Mouse (Mus musculus) kidney, postnatal 25 days (tissue): ENCODE data around the gene Fh1.

Source experiments
- DNase-seq, 2 experiments: peaks; one replicate each; pipeline ENCODE4 v3.0.0; 2021; ENCODE audit warnings: mixed read lengths in 2 of 2

Fh1 gene

DNA sequence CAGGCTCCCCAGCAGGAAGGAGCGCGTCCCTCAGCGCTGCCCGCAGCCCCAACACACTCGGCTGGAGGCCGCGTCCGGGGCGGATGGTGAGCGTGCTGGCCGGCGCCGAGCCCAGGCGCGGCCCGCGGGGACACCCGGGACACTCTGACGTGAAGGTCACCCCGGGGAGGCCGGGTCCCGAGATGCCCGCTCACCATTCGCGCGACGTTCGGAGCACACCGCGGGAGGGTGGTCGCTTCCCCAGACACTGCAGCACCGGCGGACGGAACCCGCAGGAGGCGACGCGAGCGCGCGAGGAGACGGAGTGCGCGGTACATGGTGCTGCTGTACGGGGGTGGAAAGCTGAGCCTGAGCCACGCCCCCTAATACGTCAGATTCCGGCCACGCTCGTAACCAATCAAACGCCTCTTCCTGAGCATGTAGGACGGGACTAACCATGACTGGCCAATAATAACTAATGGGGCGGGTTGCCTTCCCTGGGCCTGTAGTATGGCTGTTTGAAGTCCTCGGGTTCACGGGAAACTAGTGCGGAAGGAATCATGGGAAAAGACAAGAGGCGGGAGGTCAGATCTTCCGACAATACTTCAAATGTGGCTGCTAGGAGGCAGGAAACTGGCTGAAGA is at the start of gene Fh1:
TSS of gene Fh1 (minus strand) at position 379 of the 623 bp plus-strand sequence.
- peak; percentile 97 to 98 for DNase-seq

DNA sequence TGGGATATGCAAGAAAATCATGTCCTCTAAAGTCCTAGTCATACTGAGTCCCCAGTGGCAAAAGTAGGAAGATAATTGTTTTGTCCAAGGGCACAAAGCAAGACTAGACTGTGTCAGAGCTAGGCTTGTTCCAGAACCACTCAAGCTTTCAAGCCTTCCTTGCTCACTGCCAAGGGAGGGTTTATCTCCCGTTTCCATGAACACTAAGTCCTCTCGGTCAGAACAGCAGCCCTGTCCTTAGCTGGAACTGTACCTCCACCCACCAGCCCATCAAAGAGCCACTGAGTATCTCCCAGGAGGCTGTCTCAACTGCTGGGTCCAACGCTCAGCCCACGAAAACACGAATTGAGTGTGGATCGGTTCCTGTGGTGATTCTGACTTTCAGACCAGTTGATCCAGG is 49.7 kb upstream of the Fh1 start:
- no peak for DNase-seq

DNA sequence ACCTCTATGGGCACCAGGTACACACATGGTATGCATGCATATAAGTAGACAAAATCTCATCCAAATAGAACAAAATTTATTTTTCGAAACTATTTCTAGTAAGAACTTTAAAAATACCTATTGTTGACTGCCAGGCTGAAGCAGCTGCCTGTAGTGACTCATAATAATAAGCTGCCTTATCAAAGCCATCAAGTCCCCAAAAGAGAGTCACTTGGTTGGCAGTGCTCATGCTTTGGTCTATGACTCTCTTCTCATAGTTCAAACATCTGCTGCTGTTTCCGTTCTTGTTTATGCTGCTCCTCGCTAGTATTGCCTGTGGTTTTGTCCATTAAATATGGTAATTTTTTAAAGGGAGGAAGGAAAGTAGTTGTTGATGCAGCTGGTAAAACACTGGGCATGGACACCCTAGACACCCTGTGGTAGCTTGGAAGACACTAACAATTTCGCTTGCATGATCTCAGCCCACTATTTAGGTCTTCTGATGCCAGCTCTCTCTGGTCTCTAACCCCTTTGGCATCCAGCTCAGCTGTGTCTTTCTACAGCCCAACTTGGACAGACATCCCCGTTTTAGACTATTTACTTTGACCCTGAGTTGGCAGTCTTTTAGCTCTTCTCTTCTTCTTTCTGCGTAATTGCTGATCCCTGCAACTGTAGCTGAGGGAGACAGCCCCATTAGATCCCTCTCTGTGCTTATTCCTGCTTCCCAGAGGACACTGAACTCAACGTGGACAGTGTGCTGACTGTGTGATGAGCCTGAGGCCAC is 48.3 kb upstream of the Fh1 start:
- no peak for DNase-seq

DNA sequence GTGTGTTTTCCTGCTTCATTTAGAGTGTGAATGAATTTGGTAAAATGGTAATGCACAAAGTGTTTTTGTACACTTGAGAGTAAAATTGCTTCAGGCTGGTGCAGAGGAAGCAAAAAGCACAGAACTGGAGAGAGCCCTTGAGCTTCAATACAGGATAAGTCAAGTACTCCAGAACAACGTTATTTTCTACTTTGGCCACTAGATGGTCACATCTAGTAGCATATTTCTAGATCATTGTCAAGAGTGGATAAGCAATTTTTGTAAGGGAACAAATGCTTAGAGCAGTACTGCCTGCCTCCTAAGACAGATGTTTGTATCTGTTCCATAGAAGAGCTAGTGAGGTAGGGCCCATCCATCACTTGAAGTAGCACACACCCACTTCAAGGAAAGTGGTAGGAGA is 46.2 kb upstream of the Fh1 start:
- no peak for DNase-seq

DNA sequence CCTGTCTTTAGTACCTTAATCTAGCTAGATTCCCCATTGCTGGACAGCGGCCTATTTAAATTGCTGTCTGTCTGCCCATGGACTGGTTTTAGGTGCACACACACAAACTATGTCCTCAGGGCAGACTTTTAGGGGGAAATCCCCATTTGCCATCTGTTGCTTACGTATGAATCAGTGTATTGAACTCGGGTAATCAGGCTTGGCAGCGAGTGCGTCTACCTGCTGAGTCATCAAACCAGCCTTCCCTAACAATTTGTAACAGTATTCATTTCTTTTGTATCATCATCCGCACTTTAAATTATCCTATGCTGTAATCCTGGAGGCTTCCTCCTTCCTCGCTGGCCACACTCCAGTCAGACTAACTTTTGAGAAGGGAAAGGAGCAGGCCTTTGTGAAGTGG is 44.6 kb upstream of the Fh1 start:
- no peak for DNase-seq

DNA sequence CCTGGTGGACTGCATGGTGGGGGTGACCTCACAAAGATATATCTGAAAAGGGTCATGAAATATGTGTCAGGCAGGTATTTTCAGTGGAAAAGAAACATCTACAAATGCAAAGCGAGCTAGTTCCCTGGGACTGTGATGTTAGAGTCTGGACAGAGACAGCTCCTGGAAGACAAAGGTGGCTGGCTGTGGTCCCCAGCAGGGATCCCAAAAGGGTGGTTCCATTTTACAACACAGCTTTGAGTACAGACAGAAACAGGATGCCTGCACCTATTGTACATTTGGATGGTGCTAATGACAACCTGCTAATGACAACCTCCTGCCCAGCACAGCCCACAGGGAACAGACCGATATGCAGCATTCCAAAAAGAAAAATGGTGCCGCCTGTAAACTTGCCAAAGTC is 44.0 kb upstream of the Fh1 start:
- DNase-seq, result no peak

DNA sequence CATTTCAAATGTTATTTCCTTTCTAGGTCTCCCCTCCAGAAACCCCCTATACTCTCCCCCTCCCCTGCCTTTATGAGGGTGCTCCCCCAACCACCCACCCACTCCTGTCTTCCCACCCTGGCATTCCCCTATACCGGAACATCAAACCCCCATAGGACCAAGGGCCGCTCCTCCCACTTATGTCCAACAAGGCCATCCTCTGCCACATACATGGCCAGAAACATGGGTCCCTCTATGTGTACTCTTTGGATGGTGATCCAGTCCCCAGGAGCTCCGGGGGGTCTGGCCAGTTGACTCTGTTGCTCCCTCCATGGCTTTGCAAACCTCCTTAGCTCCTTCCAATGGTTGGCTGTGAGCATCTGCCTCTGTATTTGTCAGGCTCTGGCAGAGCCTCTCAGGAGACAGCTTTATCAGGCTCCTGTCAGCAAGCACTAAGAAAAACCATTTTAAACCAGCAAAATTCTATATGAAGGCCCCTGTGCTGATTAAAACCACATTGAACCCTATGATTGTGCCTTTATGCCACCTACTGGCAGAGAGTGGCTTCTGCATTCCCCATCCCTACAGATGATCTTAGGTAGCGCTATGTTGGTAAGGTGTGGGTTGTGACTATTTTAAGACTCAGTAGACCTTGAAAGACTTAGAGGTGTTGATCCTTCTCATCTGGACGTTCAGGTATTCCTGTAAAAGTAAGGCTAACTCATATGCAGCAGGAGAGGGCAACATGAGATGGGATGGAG is 43.4 kb upstream of the Fh1 start:
- DNase-seq, result peak in 1 of 2 experiments; percentile 31

DNA sequence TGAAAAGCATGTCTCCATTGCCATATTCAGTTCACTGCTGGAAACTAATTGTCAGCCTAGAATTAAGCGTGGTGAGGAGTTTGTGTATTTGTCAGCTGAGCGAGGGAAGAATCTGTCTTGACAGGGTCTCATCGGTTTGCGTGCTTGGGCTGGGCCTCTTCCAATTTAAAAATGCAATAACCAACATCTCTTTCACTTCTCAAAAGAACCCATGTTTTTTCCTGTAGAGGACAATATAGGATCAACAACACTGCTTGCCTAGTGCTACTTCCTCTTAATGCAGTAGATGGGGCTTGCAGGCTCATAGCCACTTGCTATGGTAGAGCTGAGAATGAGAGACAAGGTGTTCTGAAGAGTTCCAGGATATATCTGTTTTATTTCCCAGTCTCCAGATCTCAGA is 34.5 kb upstream of the Fh1 start:
- no peak for DNase-seq

DNA sequence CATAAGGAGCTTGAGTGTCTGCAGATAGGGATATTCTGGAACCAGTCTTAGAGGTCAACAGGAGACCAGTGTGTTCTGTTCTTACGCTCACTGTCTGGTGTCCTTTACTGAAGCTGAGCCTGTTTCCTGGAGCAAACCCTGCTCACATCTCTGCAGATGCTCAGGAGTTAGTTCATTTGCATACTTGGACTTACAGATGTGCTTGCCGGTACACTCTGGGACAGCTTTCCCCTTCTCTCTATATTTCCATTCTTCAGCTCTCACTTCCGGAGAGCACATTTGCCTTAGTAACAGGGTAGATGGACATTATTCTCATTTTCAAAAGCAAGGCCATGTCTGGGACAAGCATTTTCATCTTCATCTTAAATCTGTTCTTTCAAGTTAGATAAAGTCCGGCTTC is 23.2 kb upstream of the Fh1 start:
- DNase-seq, result no peak

DNA sequence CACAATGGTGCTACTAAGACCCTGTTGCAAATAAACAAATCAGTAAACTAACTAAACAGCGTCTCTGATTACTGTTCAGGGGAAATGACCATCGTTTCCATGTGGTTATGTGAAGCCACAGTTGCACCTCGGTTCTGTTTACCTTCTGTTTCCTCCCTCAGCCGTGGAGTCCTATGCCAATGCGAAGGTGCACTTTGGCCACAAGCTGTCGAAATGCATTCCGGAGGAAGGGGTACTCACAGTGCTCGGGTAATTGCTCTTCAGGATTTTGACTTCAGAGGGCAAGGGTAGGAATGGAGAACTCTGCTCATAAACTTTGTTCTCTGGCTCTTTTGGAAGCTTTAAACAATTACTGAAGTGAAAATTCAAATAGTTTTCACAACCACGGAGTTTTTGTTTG is 21.5 kb upstream of the Fh1 start:
- DNase-seq, result peak; percentile 66 to 83

DNA sequence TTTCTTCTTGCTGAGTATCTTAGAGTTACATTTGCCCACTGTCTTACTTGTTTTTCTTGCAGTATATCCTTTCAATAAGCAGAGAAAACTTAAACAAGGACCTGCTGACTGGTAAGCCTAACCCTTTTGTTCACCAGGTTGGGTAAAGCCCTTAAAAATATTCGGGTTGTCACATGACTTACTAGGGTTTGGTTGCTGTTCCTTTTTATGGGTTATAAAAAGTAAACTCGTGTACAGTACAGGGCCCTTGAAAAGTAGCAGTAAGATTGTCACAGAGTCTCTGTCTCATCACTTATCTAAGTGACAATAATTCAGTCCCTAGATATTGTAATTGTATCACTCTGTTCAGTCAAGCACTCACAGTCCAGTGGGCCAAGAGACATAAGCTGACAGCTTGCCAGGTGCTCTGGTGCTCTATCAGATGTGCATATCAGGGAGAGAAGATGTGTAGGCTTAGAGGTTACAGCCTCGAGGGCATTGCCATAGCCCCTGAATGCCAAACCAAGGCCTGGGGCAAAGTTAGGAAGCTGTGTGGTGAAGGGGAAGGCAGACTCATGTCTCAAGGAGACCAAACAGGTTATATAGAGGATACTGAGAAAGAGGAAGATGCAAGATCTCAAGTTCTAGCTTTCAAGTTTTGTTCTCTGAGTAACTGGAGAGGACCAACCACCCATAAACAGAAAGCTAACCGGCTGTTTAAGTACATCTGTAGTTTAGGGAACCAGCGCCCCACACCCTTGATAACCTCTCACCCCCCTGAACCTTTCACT is 18.2 kb upstream of the Fh1 start:
- no peak for DNase-seq

DNA sequence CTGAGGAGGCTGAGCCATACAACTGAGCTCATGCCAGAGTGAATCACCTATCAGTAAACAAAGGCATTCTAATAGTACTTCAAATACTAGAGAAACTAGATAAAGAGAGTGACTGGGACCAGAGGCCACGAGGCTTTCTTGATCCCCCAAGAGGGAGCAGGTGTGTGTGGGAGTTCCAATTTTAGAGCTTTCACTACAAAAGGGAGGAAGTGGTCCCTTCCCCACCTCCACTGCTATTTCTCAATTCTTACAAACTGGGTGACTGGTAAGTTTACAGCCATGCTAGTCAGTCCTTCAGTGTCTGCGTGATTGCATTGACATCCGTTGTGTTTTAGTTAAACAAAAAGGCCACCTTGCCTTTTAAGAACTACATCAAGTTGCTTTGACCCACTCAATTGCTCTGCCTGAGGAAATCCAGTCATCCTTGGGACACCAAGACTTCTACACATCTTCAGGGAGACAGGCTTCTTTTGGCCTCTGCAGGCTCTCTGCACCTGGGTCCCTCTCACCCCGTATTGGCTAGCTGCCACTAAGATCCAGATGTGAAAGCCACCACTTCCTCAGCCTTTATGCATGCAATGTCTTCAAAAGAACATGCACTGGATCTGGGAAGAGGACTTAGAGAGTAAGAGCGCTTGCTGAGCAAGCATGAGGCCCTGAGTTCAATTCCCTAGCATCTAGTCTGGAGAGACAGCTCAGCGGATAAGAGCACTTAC is 15.2 kb upstream of the Fh1 start:
- no peak for DNase-seq

DNA sequence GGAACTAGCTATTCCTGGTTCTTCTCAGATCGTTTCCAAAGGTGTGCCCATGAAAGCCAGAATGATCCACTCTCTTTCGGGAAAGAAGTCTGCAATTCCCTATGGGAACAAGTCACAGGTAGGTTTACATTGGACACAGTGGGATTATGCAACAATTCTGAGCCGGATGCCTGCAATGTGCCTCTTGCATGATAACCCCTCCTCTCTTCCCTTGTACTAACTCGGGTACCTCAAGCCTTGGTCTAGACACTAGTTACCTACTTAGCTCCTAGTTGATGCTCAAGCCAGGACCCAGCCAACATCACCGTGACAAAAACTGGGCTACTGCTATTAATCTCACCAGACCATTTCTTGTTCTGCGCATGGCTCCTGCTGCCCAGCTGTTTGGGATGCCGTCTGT is 13.6 kb upstream of the Fh1 start:
- DNase-seq, result no peak

DNA sequence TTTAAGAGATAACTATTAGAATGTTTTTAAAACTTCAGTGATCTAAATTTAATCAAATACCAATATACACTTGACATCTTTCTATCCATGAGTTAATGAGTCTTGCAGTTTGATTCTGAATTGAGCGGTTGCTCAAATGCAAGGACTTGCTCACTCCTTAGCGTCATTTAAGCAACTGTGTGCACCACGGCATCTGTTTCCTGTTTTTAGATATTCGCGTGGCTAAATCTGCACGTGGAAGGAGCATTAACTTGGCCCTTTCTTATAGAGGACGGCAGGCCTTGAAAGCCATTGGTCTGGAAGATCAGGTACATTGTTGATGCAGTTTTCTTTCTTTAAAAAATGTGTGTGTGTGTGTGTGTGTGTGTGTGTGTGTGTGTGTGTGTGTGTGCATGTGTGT is 12.2 kb upstream of the Fh1 start:
- no peak for DNase-seq

DNA sequence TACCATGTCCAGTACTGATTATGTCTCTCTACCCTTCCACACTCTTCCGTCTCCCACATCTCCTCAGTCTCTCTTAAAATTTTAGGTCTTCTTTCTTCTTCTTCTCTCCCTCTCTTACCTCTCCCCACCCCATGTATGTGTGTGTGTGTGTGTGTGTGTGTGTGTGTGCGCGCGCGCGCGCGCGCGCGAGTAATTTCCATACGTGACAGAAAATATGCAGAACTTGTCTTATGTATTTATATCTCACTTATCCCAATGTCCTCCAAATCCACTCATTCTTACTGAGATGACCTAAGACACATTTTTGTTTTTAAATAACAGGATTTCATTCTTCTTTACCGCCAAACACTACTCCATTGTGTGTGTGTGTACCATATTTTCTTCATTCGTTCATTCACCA is 7.0 kb upstream of the Fh1 start:
- DNase-seq, result no peak

DNA sequence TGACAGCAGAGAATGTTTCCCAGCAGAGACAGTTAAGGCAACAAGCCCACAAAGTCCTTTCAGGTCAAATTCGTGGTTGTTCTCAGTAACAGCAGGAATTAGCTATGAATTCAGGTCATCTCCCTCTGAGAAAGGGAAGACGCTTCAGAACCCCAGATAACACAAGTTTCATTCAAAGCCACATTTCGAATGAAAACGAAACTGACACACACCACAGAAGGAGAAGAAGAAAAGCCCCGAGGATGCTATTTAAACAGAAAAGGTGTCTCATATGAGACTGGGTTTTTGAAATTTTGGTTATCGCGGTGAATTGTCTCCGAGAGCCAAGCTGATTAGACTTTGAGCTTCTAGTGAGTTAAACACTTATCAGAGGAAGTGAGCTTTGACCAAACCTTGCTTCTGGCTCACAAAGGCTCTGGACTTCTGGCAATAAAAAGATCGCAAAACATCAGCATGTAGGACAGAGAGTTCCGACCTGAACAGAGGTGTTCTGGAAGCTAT is 6.3 kb upstream of the Fh1 start:
- DNase-seq, result peak; percentile 51 to 54

DNA sequence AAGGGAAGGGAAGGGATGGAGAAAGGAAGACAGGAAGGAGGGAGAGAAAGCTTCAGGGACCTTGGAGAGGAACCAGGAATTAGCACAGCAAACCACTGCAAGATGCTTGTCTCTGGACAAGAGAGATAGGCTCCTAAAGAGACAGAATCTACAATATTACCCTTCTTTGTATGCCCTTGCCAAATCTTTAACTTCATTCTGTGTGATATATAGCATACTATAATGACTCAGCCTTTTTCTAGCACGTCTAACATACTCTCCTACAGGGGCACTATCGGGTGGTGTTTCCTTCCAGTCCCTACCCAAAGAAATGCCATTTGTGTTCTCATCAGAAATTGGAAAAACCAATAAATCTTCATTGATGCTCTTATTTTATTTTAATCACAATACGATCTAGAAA is 5.6 kb upstream of the Fh1 start:
- no peak for DNase-seq

DNA sequence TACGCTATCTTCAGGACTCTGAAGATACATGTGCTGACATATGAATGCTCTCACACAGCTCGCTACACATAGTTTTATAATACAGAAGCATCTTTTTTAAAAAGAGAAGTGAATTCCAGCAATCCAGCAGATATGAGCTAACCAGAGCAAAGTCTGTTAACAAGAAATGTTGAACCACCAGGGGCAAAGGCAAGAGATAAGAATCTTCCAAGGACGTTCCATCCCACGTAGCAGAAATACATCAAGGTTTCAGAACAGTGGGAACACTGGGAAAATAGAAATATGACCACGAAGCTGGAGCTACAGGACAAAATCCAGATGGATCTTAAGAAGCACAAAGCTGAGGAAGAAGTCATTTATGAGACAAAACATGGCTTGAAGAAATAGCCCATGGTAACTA is 4.9 kb upstream of the Fh1 start:
- no peak for DNase-seq

DNA sequence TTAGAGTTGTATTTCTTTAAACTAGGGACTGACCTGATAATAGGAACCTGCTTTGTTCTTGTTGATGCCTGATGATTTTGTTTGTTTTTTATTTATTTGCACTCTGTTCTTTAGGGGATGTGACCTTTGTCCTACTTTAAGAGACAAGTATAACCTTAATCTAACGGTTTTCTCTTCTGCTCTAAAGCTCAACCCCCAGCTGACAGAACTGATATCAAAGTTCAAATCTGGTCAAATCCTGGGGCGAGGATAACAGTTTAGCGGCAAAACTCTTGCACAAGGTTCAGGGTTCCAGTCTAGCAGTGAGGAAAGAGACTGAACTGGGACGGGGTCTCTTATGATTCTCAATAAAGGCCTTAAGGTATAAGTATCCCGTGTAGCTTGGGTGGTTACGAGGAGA is 3.8 kb upstream of the Fh1 start:
- no peak for DNase-seq

DNA sequence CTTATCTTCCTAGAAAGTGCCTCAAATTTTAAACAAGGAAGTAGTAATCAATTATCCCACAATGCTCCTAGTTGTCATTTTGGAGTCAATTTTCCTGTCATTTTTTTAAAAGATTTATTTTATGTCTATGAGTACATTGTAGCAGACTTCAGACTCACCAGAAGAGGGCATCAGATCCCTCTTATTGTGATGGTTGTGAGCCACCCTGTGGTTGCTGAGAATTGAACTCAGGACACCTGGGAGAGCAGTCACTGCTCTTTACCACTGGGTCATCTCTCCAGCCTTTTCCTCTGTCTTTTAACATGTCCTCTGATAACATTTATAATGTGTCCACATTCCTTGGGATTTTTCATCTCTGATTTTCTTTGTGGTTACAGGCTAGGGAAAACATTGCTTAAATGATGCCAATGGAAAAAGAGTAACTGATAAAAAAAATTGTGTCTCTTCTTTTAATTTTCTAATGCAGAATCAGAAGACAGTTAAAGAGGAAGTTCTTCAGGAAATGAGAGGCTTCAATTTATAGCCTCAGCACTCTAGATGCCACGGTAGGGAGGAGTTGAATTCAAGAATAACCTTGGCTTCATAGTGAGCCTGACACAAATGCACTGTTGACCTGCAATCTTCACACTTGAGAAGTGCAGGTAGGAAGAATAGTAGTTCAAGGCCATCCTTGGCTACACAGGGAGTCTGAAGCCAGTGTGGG is 706 bp upstream of the Fh1 start:
- DNase-seq, result peak; percentile 35 to 44

DNA sequence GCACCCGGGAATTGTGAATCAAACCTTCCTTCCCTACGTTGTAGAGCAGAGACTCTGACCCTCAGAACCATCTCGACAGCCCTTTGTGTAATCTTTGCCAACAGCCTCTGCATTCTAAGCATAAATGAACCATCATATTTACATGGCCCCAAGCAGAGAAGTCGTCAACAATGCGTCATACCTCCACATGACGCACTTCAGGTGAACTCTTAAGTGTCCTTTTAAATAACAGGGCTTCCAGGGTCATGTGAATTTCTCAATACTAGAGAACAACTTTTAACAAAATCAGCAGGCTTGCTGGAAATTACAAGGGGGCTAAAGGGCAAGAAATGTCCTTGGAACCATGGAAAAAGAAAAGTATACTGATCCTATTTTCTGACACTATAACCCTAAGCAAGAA is 1.8 kb downstream of the Fh1 start:
- DNase-seq, result no peak
